Mouse (Mus musculus) common myeloid progenitor, adult 5-6 weeks (primary cell): Measurements from ENCODE around the gene Glt8d2. TPM values are rescaled to one million over a fixed set of nuclear protein-coding genes. Genes with fewer than 3 reads are reported as not detected.
A peak's percentile ranks its signal among the peaks of the same experiment; 100 is the strongest.

ENCODE experiments used
- ATAC-seq: replicated peaks from 2 replicates; pipeline ENCODE4 v1.8.0; 2016; ENCODE audit warnings: low read depth, mild to moderate bottlenecking, moderate TSS enrichment, inconsistent platforms; ENCODE audit not compliant: poor library complexity, severe bottlenecking
- total RNA-seq: library from RNA; stranded (forward); fragments of 200-1000, 187-1606 nt; gene quantifications from 2 replicates; pipeline ENCODE4 v1.2.3, GENCODE M21; 2017

Gene Glt8d2
- total RNA-seq, result 0.19 and 4.7 TPM in 2 replicates

DNA sequence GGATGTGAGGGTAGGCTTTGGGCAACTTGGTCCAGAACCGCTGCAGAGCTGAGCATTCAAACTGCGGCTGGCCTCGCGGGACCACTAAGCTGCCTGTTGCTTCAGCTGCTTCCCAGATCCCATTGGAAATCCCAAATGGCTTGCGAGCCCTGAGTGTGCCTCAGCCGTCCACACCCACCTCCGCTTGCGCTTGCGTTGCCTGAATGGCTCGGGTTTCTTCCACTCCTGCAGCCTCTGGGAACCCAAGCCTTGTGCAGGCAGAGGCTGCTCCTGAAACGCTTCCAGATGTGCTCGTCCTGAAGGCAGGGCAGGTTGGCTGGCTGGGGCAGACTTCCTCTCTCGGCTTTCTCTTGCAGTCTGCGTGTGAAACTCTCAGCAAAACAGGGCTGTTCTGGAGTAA, at the start of gene Glt8d2:
TSS of gene Glt8d2 (minus strand) at position 157 of the 400 bp plus-strand sequence.
- peak; percentile 41 for ATAC-seq

DNA sequence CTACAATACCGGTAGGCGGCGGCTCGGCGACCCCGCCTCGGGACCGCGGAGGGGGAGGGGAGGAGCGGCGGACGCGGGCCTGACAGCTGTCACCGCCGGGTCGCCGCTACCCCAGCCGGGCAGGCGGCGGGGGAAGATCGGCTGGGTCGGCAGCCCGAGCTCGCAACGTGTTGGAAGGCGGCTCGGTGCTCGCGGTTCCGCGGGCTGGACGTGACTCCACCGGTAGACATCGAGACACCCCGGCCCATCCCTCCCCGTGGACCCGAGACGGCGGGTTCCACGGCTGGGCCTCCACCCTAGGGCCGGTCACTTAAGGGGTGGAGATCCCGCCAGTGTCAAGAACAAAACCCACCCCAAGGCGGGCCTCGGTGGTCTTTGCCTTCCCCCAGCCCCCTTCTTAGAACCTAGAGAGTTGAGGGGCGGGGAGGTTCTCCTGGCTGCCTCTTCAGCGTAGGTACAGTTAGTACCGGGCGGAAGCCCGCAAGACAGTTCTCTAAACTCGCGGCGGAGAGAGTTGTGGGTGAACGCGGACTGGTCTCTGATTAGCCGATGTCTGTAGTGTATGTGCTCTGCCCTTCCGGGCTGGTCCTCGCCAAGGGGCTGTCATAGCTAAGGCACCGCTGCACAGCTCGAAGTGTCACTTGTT, 9.0 kb upstream of the Glt8d2 start:
- peak; percentile 43 for ATAC-seq

DNA sequence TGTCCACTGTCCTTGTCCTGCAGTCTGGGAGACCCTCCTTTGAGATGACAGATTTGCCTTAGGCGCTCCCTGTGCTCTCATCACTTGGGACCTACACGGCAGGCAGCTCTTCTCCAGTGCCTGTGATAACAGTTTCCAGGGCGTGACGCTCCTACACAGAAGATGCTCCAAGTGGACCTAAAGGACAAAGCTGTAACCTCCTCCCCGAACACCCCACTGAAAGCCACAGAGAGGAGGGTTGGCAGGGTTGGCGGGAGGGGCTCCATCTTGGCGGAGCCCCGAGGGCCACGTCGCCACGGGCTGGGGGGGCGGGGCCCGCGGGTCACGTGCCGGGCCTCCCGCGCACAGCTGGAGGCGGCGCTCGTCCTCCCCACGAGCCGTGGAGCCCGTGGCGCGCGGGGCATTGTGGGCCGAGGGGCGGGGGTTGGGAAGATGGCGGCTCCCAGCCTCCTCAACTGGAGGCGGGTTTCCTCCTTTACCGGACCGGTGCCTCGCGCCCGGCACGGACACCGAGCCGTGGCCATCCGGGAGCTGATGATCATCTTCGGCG, 8.3 kb upstream of the Glt8d2 start:
- peak; percentile 36 for ATAC-seq

DNA sequence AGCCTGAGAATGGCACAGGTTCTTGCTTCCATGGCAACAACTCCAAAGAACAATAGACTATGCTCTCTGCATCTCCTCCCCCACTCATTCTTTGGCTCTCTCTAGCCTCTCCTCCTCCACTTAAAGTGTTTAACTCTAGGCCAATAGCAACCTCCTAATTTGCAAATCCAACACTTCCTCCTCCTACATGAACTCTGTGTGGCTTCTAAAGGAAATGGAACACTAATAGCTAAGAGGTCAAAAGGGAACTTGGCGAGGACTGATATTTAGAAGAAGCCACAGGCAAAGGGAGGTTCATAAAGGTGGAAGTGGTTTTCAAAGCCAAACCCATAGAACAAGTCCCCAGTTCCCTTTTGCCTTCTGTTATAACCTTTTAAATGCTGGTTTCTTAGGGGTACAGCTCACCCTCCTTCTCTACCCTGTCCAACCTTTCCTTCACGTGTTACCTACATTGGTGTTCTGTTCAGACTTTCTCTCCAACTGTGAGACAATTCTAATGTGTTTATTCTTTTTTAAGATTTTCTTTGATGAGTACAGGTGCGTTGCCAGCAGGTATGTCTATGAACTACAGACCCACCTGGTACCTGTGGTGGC, 7.0 kb upstream of the Glt8d2 start:
- peak; percentile 76 for ATAC-seq

DNA sequence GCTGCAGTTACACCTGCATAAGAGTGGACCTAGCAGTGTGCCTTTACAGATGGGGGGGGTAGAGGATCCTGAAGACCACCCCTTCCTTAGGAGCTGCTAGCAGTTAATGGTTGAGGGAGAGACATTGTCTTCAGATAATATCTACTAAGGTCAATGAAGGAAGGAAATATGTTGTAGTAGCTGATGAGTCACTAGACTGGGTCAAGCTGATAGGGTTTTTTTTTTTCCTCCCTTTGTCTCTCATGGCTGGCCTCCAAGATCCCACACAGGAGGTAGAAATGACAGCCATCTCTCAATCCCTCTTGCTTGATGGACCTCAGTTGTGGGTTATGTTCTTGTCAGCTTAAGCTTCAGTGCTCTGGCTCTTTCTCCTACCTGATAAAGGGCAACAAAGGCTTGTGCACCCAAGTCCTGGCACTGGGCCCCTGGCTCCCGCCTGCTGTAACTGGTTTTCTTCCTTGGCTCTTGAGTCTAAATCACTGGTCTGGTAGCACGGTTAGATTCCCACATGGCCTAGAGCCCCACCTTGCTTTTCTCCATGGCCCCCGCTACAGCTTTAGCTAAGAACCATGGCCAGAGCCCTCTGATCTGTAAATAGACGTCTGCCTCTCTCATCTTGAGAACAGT, 6.1 kb upstream of the Glt8d2 start:
- ATAC-seq, result peak; percentile 7

DNA sequence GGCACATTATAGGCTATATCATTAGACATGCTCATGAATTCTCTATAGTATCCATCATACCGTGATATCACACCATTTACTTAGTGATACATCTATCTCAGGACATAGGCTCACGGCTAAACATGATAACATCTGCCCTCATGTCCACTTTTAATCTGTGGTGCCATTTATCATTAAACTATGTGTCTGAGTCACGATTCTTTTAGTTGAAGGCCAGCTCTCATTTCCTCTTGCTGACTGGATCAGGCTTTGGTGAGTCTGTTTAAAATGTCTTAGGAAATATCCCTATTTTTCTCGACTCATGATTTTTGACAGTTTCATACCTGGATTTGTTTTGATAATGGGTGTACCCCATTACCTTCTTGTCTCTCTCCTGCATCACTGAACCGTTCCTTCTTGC, 5.5 kb upstream of the Glt8d2 start, which contains the start of gene Hcfc2:
TSS of gene Hcfc2 (plus strand) at position 205 of the 400 bp plus-strand sequence.
- ATAC-seq, result no peak

DNA sequence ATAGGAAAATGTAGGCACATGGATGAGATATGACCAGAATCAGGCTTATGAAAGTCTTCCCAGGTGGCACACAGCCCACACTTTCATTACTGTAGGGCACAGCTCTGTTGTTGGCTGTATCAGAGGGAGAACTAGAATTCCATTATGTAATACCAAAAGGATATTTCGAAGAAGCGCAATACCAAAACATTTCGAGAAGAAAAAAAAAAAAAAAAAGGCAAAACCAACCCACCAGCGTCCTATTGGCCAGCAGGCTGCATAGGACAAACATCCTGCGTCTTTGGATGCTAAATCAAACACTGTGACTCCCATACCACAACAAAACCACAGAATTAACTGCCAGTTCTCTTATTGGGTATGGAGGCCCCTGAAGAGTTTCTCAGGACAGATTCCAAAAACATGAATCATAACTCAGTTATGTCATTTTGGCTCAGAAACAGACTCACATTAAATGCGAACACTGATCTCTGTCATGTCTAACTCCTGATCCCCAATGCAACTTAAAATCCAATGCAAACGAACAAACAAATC, 704 bp downstream of the Glt8d2 start:
- ATAC-seq, result peak; percentile 45

DNA sequence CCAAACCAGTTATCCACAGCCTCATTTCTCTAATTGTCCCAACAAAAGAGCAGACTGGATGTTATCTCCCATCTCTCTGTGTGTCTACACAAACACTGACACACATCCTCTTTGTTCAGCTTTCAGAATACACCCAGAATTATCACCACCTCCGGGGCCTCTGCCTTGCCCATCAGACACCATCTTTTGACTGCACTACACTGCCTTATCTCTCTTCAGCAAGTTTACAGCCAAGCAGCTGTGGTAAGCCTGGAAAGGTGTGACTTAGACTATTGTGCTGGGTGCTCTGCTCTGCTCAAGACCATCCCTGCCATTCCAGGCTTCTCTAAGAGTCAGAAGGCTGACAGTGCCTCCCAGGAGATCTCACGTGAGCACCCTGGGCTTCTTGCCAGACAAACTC, 5.0 kb downstream of the Glt8d2 start:
- ATAC-seq, result peak; percentile 60

DNA sequence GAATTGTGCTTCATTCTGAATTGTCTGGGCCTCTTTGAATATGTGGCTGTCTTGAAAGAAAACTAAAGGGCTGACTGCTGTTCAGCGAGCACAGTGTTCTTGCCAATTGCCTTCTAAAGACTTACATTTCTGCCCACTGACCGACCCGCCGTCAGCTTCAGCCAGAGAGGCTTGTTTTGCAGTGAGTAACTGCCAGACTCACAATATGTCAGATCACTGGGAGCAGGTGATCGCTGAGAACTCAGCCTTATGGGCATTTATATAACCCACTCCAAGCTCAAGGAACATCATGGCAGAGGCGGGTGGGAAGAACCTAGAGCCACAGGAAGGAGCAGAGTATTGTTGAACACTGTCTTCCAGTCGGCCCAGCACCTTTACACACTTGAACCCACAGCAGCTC, 8.8 kb downstream of the Glt8d2 start:
- ATAC-seq, result no peak

DNA sequence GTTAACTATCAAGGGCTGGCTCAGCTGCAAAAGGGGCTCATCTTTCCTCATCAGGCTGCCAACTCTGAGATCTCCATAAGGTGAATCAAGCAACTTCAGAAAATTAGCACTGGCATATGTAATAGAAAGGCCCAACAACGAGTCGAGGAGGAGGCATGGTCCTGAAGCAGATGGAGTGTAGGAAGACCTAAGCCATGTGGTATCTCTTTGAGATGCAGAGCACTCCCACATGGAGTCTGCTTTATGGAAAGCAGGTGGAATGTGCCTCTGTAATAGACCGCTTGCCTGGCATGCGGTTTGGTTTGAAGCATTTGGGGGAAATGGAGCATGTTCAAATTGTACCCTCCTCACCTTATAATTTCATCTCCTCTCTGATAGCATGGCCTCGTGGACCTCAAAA, 9.7 kb downstream of the Glt8d2 start:
- ATAC-seq, result no peak

DNA sequence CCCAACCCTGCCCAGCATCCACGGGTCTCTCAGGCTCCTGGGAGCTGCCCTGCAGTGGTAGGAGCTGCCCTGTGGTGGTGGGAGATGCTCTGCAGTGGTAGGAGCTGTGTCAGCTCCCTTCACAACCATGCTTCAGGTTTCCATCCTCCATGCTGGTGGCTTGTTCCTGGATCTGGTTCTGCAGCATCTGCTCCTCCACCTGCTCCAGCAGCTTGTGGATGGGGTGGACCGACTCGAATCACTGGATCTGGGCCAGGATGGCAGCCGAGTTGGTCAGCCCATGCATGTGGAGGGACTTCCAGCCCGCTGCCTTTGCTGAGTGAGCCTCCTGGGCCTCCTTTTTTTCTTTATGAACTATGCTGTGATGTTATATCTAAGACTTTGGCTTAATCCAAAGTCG, 13.5 kb downstream of the Glt8d2 start:
- no peak for ATAC-seq

DNA sequence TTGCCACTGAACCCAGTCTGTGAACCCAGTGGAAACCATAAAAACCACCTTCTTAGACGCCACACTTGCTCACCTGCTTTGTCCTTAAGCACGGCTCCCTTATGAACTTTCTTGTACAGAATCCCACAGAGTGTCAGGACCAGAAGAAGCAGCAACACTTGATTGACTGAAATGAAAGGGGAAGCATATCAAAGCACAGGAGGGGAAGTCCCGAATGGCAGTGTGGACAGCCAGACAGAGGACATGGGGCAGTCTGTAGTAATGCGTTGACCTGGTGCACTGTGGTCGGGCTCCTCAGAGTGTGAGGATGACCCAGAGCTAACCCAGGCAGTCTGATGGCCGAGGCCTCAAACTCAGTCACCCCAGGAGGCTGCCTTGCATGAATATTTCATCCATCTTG, 20.2 kb downstream of the Glt8d2 start:
- ATAC-seq, result peak; percentile 40

DNA sequence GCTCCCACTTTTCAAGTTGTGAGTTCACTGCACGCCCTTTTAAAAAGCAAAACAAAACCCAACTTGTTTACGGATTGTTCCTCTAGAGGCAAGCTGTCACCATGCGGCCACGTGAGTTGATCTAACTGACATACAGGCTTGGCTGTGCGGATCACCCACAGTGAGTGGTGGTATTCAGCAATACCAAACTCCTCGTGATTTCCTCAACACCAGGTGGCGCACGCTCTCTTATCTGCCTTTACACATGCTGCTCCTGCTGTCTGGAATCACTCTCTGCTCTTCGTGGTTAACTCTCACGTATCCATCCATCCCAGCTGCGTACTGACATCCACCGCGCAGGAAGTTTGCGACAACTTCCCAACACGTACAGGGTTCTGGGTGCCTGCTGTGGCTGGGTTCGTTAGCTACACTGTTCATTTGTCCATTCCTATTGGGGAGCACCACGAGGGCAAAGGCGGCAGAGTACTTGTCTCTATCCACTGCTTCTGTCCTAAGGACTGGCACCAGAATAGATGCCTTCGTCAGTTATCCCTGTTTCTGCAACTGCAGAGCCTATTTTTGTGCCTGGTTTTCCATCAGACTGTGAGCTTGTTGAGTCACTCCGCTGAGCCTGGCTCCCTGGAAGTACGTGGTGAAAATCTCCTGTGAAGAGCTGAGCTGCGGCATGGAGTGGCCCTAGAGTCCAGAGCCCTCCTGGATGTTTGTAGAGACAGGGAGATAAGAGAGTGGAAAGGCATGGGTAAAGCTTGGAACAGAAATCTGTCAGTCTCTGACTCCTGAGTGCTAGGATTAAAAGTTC, 23.8 kb downstream of the Glt8d2 start:
- ATAC-seq, result peak; percentile 89

DNA sequence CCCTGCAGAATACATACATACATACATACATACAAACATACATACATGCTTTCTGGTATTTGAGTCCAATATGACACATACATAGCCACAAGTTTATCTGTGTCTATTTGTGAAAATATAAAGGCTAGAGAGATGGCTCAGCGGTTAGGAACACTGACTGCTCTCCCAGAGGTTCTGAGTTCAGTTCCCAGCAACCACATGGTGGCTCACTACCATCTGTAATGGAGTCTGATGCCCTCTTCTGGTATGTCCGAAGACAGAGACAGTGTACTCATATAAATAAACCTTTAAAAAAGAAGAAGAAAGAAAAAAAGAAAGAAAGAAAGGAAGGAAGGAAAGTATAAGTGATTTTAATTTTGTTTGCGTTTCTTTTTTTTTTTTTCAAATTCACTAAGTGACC, 24.5 kb downstream of the Glt8d2 start:
- no peak for ATAC-seq

DNA sequence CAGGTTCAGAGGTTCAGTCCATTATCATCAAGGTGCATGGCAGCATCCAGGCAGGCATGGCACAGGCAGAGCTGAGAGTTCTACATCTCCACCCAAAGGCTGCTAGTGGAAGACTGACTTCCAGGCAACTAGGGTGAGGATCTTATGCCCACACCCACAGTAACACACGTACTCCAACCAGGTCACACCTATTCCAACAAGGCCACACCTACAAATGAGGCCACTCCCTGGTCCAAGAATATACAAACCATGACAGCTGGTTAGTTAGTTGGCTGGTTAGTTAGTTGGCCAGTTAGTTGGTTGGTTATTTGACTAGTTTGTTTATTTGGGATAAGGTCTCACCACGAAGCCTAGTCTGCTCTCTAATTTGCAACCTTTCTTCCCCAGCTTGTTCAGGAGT, 27.2 kb downstream of the Glt8d2 start:
- ATAC-seq, result no peak

DNA sequence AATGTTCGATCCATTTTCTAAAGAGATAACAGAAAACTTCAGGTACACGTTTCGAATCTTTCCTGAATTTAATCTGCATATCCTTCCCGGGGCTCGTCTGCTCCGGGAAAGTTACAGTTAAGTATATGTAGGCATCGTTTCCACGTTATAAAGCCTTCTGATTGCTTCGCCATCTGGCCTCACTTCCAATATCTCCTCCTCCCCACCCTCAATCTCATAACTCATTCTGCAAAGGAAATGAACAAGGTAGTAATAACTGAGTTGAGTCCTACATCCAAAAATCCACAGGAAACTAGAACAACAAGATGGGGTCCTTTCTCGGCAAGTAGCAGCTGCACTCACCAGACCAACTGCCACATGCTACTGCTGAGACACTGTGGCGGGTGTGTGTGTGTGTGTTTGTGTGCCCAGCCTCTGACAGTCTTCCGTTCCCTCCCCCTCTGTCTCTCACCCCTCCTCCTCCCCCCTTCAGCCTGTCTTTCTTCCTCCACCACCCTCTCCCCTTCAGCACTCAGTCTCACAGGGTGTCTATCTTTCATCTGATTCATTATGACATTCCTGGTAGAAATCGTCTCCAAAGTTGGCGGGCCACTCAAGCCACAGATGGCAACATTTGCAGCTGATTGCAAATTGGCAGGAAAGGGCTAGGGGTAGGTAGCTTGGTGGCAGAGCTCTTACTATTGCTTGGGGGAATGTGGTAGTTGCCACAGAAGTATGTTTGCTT, 28.0 kb downstream of the Glt8d2 start:
- ATAC-seq, result peak; percentile 56

DNA sequence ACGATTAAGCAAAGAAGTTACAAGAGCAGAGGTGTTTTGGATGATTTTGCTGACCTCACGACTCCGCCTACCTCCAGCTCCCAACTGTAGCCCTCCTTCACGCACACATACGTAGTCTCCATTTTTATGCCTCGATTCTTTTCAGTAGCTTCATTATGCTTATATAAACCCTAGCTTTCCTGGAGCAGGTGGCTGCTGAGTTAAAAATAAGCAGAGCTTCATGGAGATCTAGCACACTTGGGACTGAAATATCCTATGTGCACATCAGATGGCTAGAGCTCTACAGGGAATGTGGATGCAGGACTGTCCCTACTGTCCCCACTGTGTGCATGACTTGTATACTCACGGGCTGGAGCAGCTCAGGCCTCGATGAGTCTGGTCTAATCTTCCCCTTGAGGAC, 28.6 kb downstream of the Glt8d2 start:
- no peak for ATAC-seq

DNA sequence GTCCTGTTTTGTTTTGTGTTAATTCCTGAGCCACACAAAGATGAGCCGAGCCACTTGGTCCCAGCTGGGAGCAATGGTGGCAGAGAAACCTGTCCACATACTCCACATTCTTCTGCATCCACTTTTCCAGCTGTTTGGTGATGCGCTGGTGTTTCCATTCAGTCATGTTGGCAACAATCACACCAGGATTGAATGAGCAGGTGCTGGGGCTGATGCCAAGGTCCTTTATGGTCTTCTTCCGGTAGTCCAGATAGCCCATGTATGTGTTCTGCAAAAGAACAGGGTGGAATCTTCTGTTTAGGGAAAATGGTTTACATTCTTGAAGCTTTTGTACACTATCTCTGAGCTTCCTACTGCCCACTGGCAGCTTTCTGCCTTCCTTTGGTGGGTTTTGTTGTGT, 35.9 kb downstream of the Glt8d2 start:
- no peak for ATAC-seq

DNA sequence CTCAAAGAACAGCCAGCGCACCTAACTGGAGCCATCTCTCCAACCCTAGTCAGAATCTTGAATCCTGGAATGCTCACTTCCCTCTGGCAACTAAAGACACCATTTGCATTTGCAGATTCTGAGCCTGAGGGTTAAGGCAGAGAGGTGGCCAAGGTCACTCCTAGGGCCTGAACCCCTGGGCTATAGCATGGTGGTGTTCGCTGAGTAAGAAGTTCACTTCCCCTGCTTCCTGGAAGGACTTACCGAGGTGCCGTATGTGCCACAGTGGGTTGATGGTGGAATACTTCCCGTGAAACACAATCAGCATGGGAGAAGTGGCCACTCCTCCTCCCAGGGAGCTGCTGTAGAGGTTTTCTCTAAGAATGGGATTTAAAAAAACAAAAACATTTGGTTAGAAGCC, 37.8 kb downstream of the Glt8d2 start:
- ATAC-seq, result no peak

DNA sequence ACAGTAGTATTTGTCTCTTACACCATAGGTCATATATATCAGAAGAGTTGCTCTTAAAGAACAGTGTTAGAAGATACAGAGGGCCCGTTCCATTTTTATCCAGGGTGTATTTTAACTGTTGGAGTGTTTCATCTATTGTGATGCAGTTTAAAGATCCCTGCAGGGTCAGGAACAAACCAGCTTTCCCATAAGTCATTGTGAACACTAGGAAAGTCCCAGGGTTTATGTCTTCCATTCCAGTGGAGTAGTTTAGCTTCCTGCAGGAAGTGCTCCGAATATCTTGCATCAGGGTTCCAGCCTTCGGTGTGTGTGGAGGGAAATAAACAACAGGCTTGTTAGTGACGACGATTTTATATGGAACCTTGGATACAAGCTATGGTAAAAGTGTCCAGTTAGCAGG, 39.2 kb downstream of the Glt8d2 start:
- no peak for ATAC-seq
